Mouse (Mus musculus): ENCODE results near the gene Mia3.
"Not testable (repeated sequence)": the region's sequence is repeated elsewhere in the genome, so short reads cannot be mapped to it uniquely, and the experiment has no call there.

Mia3 gene

GRCm38 (mm10) chr1:183344886-183345816 is 24.2 kb downstream of the Mia3 start:
- DNase-seq (ENCODE audit: low read depth, low spot score), result peak; percentile 66

GRCm38 (mm10) chr1:183342902-183343301 is 26.5 kb downstream of the Mia3 start:
- DNase-seq (ENCODE audit: low read depth, low spot score), result not testable (repeated sequence)

- DNase-seq (ENCODE audit: low read depth, low spot score), result no peak
Observed at GRCm38 (mm10) chr1:183327171-183327570, 42.2 kb downstream of the Mia3 start.

GRCm38 (mm10) chr1:183324433-183324832 is 44.9 kb downstream of the Mia3 start:
- DNase-seq (ENCODE audit: low read depth, low spot score), result no peak

- no peak for DNase-seq (ENCODE audit: low read depth, low spot score)
Observed at GRCm38 (mm10) chr1:183323923-183324322, 45.4 kb downstream of the Mia3 start.

GRCm38 (mm10) chr1:183322496-183322895 is 46.9 kb downstream of the Mia3 start:
- not testable (repeated sequence) for DNase-seq (ENCODE audit: low read depth, low spot score)

- no peak for DNase-seq (ENCODE audit: low read depth, low spot score)
Observed at GRCm38 (mm10) chr1:183320708-183321107, 48.6 kb downstream of the Mia3 start.

- DNase-seq (ENCODE audit: low read depth, low spot score), result no peak
Observed at GRCm38 (mm10) chr1:183315783-183316182, 53.6 kb downstream of the Mia3 start.

- DNase-seq (ENCODE audit: low read depth, low spot score), result no peak
Observed at GRCm38 (mm10) chr1:183312076-183312475, 57.3 kb downstream of the Mia3 start.

GRCm38 (mm10) chr1:183309601-183310000 is 59.8 kb downstream of the Mia3 start:
- not testable (repeated sequence) for DNase-seq (ENCODE audit: low read depth, low spot score)

- no peak for DNase-seq (ENCODE audit: low read depth, low spot score)
Observed at GRCm38 (mm10) chr1:183308476-183308875, 60.9 kb downstream of the Mia3 start.

- no peak for DNase-seq (ENCODE audit: low read depth, low spot score)
Observed at GRCm38 (mm10) chr1:183307555-183307954, 61.8 kb downstream of the Mia3 start.

GRCm38 (mm10) chr1:183299161-183299560 is 70.2 kb downstream of the Mia3 start:
- peak; percentile 98 for DNase-seq (ENCODE audit: low read depth, low spot score)

GRCm38 (mm10) chr1:183297886-183298489 is 71.4 kb downstream of the Mia3 start:
- peak; percentile 33 for DNase-seq (ENCODE audit: low read depth, low spot score)

GRCm38 (mm10) chr1:183297473-183297885 is 71.9 kb downstream of the Mia3 start:
- peak; percentile 24 for DNase-seq (ENCODE audit: low read depth, low spot score)

GRCm38 (mm10) chr1:183296877-183297383 is 72.4 kb downstream of the Mia3 start, which contains the start of gene Brox:
Gene Brox, minus strand, starts transcription at chr1:183297269.
- DNase-seq (ENCODE audit: low read depth, low spot score), result peak; percentile 80

GRCm38 (mm10) chr1:183296465-183296864 is 72.9 kb downstream of the Mia3 start, which contains the start of gene Aida:
Gene Aida, plus strand, starts transcription at chr1:183296590.
- DNase-seq (ENCODE audit: low read depth, low spot score), result no peak

GRCm38 (mm10) chr1:183289576-183289975 is 79.8 kb downstream of the Mia3 start:
- DNase-seq (ENCODE audit: low read depth, low spot score), result no peak

GRCm38 (mm10) chr1:183288351-183288750 is 81.0 kb downstream of the Mia3 start:
- no peak for DNase-seq (ENCODE audit: low read depth, low spot score)
